Mouse (Mus musculus) embryonic facial prominence, embryonic 14.5 days (tissue): ENCODE measurements at regions not wholly inside any gene's neighbourhood (a gene's known extent, or its start where the extent isn't known, plus 50 kb on each side); places are given as distances from the start of the nearest gene placed in this dataset.
A peak's percentile ranks its signal among the peaks of the same experiment; 100 is the strongest.

Experiments
- ATAC-seq: fragments of 200-750 bp; cut with Nextera tagmentation; 2 replicates; pipeline ENCODE4 v1.8.0; 2017; ENCODE audit warnings: low read depth, moderate number of reproducible peaks, moderate TSS enrichment
- DNase-seq: peaks from one replicate; pipeline ENCODE4 v3.0.0-alpha.2; 2015; ENCODE audit warnings: low spot score
- H3K27ac ChIP-seq: fragments of 300-500 bp; sonication (generic); replicated peaks from 2 replicates; pipeline ENCODE4 v1.5.1; 2014; ENCODE audit warnings: low read depth, mild to moderate bottlenecking, low read length, moderate library complexity
- H3K27me3 ChIP-seq: fragments of 300-500 bp; sonication (generic); replicated peaks from 2 replicates; pipeline ENCODE4 v1.6.1; 2014; ENCODE audit warnings: low read length; ENCODE audit not compliant: control insufficient read depth, insufficient read depth
- H3K36me3 ChIP-seq: fragments of 300-500 bp; sonication (generic); 2 replicates; pipeline ENCODE4 v1.6.1; 2014; ENCODE audit warnings: low read length, mixed read lengths; ENCODE audit not compliant: control insufficient read depth, insufficient read depth
- H3K4me1 ChIP-seq: fragments of 300-500 bp; sonication (generic); 2 replicates; pipeline ENCODE4 v1.6.1; 2014; ENCODE audit warnings: antibody characterized with exemption, low read length; ENCODE audit not compliant: control insufficient read depth, insufficient read depth
- H3K4me2 ChIP-seq: fragments of 300-500 bp; sonication (generic); 2 replicates; pipeline ENCODE4 v1.6.1; 2014; ENCODE audit warnings: low read depth, mild to moderate bottlenecking, low read length, moderate library complexity, mixed read lengths
- H3K4me3 ChIP-seq: fragments of 300-500 bp; sonication (generic); 2 replicates; pipeline ENCODE4 v1.5.1; 2014; ENCODE audit warnings: low read depth, mild to moderate bottlenecking, low read length
- H3K9ac ChIP-seq: fragments of 300-500 bp; sonication (generic); 2 replicates; pipeline ENCODE4 v1.6.1; 2014; ENCODE audit warnings: low read depth, mild to moderate bottlenecking, low read length, moderate library complexity, mixed read lengths
- H3K9me3 ChIP-seq: fragments of 300-500 bp; sonication (generic); 2 replicates; pipeline ENCODE4 v1.6.1; 2016; ENCODE audit warnings: low read length; ENCODE audit not compliant: control insufficient read depth
- WGBS: fragments of 180-500 bp; shearing (Covaris S2); extraction: QIAGEN DNeasy Blood & Tissue Kit; methylation state at CpG from one replicate; pipeline ENCODE4 v1.1.7; 2014; 5-methylcytosine and 5-hydroxymethylcytosine counted together

DNA sequence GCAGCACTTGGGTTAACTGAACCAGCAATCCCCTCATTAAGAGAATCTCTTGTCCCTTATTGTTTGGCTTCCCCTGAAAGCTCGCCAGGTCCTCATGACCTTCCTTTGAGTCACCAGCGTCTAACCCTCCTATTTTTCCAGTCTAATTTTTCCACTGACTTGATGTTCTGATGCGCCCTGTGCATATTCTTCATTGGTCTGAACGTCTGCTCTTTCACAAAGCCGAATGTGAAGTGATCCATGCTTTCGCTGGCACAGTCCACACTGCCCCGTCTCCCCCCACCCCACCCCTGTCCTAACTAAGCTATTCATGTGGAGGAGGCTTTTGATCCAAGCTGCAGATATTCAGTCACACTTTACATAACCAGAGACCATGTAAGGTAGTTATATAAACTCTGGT is 183.8 kb downstream of the Tfap2a start:
- Histone ChIP-seq H3K27ac (no peak overlapping the region), H3K36me3 (no peaks in the 10 kb centered on the region), H3K4me1 (no peaks in the 10 kb centered on the region), H3K9ac (no peak overlapping the region), H3K4me3 (no peak overlapping the region), H3K4me2 (no peak overlapping the region), H3K9me3 (no peaks in the 10 kb centered on the region), H3K27me3 (no peaks in the 10 kb centered on the region)
- DNase-seq (no peak), ATAC-seq (no peak)
- 81% methylated on average over 7 of the region's 7 CpGs for WGBS

DNA sequence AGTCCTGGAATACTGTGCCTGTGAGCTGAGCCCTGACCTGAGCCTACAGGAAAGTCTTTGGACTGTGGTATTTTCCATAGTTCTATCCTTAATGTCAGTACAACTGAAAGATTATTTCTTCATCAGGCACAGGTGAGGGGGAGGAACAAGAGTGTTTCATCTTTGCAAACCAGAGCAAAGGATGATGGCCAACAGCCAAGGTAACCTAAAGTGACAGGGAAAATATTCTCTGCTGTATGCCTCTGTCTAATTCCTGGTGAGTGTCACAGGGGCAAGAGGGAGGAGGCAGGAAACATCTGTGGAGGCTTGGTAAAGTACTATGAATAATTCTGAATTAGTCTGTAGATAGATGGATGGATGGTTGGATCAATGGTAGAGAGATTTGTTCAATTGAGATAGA is 164.3 kb upstream of the Ofcc1 start:
- ATAC-seq = no peak
- Histone ChIP-seq H3K4me2 (no peak overlapping the region), H3K27me3 (no peaks in the 10 kb centered on the region), H3K9ac (no peak overlapping the region), H3K4me1 (no peaks in the 10 kb centered on the region), H3K27ac (no peak overlapping the region), H3K4me3 (no peak overlapping the region), H3K9me3 (no peaks in the 10 kb centered on the region), H3K36me3 (no peaks in the 10 kb centered on the region)
- no peak for DNase-seq

DNA sequence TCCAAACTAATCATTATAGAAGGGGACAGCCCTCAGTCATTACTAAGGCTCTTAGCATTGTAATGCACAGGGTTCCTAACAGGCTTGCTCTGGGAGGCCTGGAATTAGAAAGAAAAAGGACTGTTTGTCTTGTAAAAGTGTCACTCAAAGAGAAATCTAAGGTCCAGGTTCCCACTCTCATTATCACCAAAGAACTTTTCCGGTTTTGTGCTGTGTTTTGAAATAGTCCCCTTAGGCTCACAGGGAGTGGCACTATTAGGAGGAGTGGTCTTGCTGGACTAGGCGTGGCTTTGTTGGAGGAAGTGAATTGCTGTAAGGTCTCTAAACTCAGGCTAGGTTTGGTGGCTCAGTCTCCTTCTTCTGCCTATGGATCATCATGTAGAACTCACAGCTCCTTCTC is 161.9 kb upstream of the Ofcc1 start:
- Histone ChIP-seq H3K4me3 (no peak overlapping the region), H3K27ac (no peak overlapping the region), H3K36me3 (no peaks in the 10 kb centered on the region), H3K4me1 (no peaks in the 10 kb centered on the region; the same call in 1 of the 2 replicates), H3K27me3 (no peaks in the 10 kb centered on the region), H3K9ac (no peak overlapping the region), H3K4me2 (no peak overlapping the region), H3K9me3 (no peaks in the 10 kb centered on the region)
- DNase-seq (no peak), ATAC-seq (no peak)
- 60% methylated on average over 2 of the region's 2 CpGs for WGBS

DNA sequence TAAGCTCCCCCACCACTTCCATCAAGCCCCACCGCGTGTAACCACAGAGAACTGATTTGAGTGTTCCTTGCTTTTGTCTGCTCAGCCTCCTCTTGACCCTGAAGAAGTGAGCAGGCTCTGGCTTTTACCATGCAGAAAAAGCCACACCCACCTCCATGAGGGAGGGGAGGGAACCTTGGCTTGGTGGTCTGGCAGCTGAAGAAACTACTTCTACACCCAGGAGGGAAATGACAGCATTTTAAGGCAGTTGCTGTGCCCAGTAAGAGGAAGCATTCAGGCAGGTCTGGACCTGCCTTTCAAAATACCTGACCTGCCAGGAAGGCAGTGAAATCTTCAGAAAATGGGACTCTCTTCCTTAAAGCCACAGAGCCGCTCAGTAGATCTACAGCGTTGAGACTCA is 156.9 kb upstream of the Ofcc1 start:
- Histone ChIP-seq H3K4me2 (no peak overlapping the region), H3K4me1 (no peaks in the 10 kb centered on the region; the same call in 1 of the 2 replicates), H3K27me3 (no peaks in the 10 kb centered on the region), H3K36me3 (no peaks in the 10 kb centered on the region), H3K27ac (no peak overlapping the region), H3K9me3 (no peaks in the 10 kb centered on the region), H3K4me3 (no peak overlapping the region), H3K9ac (no peak overlapping the region)
- ATAC-seq (peak; percentile 26; the same call in 1 of the 2 replicates), DNase-seq (peak; percentile 64)
- WGBS = 61% methylated on average over 4 of the region's 4 CpGs

DNA sequence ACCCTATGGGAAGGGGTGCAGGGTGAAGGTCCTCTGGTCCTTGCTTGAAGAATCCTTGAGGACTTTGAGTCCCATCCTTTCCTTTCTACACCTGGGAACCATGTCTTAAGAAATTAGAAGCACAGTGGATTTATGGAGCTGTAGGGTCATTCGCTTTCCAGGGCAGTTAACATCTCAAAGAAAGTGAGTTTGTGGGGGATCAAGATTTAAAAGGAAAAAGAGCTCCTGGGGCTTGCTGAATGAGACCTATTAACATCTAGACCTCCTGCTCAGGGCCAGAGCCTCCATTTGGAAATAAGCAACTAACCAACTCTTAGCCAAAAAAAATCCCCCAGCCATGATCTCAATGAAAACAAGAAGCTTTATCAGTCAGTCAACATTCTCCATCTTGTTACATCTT is 148.0 kb upstream of the Ofcc1 start:
- DNase-seq = no peak
- Histone ChIP-seq H3K27ac (no peak overlapping the region), H3K4me1 (no peaks in the 10 kb centered on the region), H3K27me3 (no peaks in the 10 kb centered on the region), H3K4me3 (no peak overlapping the region), H3K9ac (no peak overlapping the region), H3K36me3 (no peaks in the 10 kb centered on the region), H3K4me2 (no peak overlapping the region), H3K9me3 (no peaks in the 10 kb centered on the region)
- no peak for ATAC-seq
- 71% methylated on average over 1 of the region's 1 CpGs for WGBS

DNA sequence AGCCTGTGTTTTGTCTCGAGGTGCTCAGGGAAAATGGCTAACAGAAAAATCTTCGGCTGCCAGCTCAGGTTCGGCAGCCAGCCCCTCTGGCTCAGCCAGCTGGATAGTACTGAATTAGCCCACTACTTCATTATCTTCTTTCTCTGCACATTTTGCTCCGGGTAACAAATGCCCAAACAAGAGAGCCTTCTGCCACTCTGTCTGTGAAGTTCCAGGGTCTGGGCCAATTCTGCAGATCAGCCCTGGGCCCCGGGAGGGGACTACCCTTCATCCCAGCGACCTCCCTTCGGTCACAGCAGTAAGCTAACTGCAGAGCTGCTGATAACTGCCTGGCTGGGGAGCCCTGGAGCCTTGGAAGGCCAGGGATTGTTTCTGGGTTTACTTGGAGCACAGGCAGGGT is 119.6 kb upstream of the Ofcc1 start:
- ATAC-seq (no peak), DNase-seq (no peak)
- WGBS = 28% methylated on average over 7 of the region's 7 CpGs
- Histone ChIP-seq H3K9ac (no peak overlapping the region), H3K4me3 (no peak overlapping the region), H3K9me3 (no peaks in the 10 kb centered on the region), H3K36me3 (no peaks in the 10 kb centered on the region), H3K4me2 (no peak overlapping the region), H3K4me1 (no peaks in the 10 kb centered on the region), H3K27ac (no peak overlapping the region), H3K27me3 (no peaks in the 10 kb centered on the region)

DNA sequence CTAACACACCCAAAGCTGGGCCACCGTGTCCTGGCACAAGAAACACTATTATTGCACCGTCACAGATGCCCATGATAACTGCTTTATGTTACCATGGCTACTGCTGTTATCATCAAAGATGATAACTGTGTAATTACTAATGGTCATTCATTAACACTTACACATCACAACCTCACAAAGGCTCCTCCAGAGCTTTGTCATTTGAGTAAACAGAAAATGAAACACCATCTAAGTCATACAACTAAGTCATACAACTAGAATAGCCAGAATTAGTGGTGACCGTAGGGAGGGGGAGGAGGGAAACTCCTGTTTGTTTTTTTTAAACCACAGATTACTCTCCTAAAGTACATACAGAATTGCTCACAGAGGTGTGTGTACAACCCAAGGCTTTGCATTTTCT is 111.4 kb upstream of the Ofcc1 start:
- WGBS = 75% methylated on average over 3 of the region's 3 CpGs
- Histone ChIP-seq H3K27me3 (no peaks in the 10 kb centered on the region), H3K4me1 (no peaks in the 10 kb centered on the region), H3K27ac (no peak overlapping the region), H3K4me2 (no peak overlapping the region), H3K9ac (no peak overlapping the region), H3K4me3 (no peak overlapping the region), H3K36me3 (no peaks in the 10 kb centered on the region), H3K9me3 (no peaks in the 10 kb centered on the region)
- no peak for DNase-seq
- ATAC-seq = no peak

DNA sequence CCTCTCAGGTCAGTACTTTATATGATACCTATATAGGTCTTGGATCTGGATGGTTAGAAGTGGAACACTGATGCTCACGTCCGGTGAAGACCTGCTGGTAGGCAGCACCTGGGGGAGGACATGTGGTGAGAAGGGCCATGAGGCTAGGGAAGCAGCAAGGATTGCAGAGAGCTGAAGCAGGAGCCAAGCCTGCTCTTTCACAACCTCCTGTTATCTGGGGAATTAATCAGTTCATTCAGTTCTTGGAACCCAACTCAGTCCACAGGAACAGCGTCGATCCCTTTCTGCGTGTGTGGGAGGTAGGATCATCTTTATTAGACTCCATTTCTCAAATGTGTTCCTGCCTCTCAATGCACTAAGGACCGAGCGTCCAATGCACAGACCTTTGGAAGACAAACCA is 107.9 kb upstream of the Ofcc1 start:
- Histone ChIP-seq H3K27ac (no peak overlapping the region), H3K4me1 (no peaks in the 10 kb centered on the region), H3K4me2 (no peak overlapping the region), H3K9me3 (no peaks in the 10 kb centered on the region), H3K27me3 (no peaks in the 10 kb centered on the region), H3K36me3 (no peaks in the 10 kb centered on the region), H3K9ac (no peak overlapping the region), H3K4me3 (no peak overlapping the region)
- DNase-seq (no peak), ATAC-seq (no peak)
- 89% methylated on average over 7 of the region's 7 CpGs for WGBS

DNA sequence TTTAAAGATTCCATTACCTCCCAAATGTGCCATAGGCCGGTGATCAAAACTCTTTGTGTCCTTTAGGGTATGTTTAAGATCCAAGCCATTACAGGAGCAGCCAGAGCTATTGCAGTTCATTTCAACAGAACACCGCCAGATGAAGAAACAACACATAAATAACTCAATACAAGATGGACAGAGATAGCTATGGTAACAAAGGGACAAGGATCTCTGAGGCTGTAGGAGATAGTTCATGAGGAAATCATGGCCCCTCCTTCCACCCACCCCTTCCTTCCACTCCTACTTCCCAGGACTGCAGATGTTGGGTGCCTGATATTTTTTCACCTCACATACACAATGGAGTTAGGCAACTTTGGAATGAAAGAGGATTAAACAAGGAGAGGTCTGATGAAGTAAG is 92.1 kb upstream of the Ofcc1 start:
- ATAC-seq (no peak), DNase-seq (no peak)
- no peak overlapping the region for H3K27ac ChIP-seq
- no peak overlapping the region for H3K9ac ChIP-seq
- H3K4me3 ChIP-seq = no peak overlapping the region
- H3K36me3 ChIP-seq = no peaks in the 10 kb centered on the region
- H3K27me3 ChIP-seq = no peaks in the 10 kb centered on the region
- WGBS = 91% methylated on average over 2 of the region's 2 CpGs
- H3K4me2 ChIP-seq = no peak overlapping the region
- H3K4me1 ChIP-seq = no peaks in the 10 kb centered on the region
- H3K9me3 ChIP-seq = no peaks in the 10 kb centered on the region
